Mouse (Mus musculus) Muller cell, postnatal 12 days (primary cell): ENCODE results near the gene Uqcc3.
"Not testable (repeated sequence)": the region's sequence is repeated elsewhere in the genome, so short reads cannot be mapped to it uniquely, and the experiment has no call there.

ENCODE experiments used
- DNase-seq: peaks from one replicate; pipeline ENCODE4 v3.0.0-alpha.2; 2015; ENCODE audit errors: inconsistent ontology term

Uqcc3 gene

GRCm38 (mm10) chr19:8895397-8895960 lies 14.8 kb upstream of the Uqcc3 start:
- no peak for DNase-seq

- peak; percentile 74 for DNase-seq
These were observed 12.4 kb upstream of the Uqcc3 start, which contains the start of gene Ints5 for GRCm38 (mm10) chr19:8892829-8893766. Ints5 (plus strand) TSS chr19:8893005.

- DNase-seq: peak; percentile 93
These were observed 8.0 kb upstream of the Uqcc3 start, which contains the start of the genes 1810009A15Rik and Gm49416 for GRCm38 (mm10) chr19:8888511-8889385. 1810009A15Rik (plus strand) TSS chr19:8888853. Gm49416 (plus strand) TSS chr19:8888926.

GRCm38 (mm10) chr19:8887585-8888463 lies 7.1 kb upstream of the Uqcc3 start:
- DNase-seq: peak; percentile 24

- DNase-seq: no peak
These were observed 6.3 kb upstream of the Uqcc3 start for GRCm38 (mm10) chr19:8886916-8887584.

GRCm38 (mm10) chr19:8883616-8884015 lies 2.9 kb upstream of the Uqcc3 start, which contains the start of the genes Lbhd1 and Gm49403:
Lbhd1 (plus strand) TSS chr19:8883732.
Gm49403 (plus strand) TSS chr19:8883930.
- DNase-seq: no peak

- DNase-seq: no peak
These were observed 290 bp upstream of the Uqcc3 start for GRCm38 (mm10) chr19:8881034-8881392.

- DNase-seq: no peak
These were observed 5.7 kb downstream of the Uqcc3 start for GRCm38 (mm10) chr19:8875031-8875430.

- no peak for DNase-seq
These were observed 8.4 kb downstream of the Uqcc3 start for GRCm38 (mm10) chr19:8872266-8872840.

- DNase-seq: peak; percentile 99
These were observed 9.2 kb downstream of the Uqcc3 start, which contains the start of gene Ubxn1 for GRCm38 (mm10) chr19:8871267-8872186. Ubxn1 (plus strand) TSS chr19:8871496.

GRCm38 (mm10) chr19:8870838-8871237 lies 9.9 kb downstream of the Uqcc3 start:
- DNase-seq: no peak

- not testable (repeated sequence) for DNase-seq
These were observed 10.3 kb downstream of the Uqcc3 start for GRCm38 (mm10) chr19:8870381-8870780.

GRCm38 (mm10) chr19:8864265-8864664 lies 16.5 kb downstream of the Uqcc3 start:
- DNase-seq: no peak

- DNase-seq: no peak
These were observed 21.7 kb downstream of the Uqcc3 start for GRCm38 (mm10) chr19:8859018-8859417.

GRCm38 (mm10) chr19:8857689-8858088 lies 23.0 kb downstream of the Uqcc3 start:
- DNase-seq: no peak

GRCm38 (mm10) chr19:8853117-8853516 lies 27.6 kb downstream of the Uqcc3 start:
- DNase-seq: no peak

- DNase-seq: no peak
These were observed 28.3 kb downstream of the Uqcc3 start for GRCm38 (mm10) chr19:8852236-8852928.

- DNase-seq: no peak
These were observed 29.1 kb downstream of the Uqcc3 start for GRCm38 (mm10) chr19:8851639-8852038.
